Mouse (Mus musculus) thymus, postnatal 4 days (tissue): ENCODE data around the gene Gm21095.
"Not testable (repeated sequence)": the region's sequence is repeated elsewhere in the genome, so short reads cannot be mapped to it uniquely, and the experiment has no call there.

Source experiments
- DNase-seq: peaks from one replicate; pipeline ENCODE4 v3.0.0; 2021

Gm21095 gene

DNA sequence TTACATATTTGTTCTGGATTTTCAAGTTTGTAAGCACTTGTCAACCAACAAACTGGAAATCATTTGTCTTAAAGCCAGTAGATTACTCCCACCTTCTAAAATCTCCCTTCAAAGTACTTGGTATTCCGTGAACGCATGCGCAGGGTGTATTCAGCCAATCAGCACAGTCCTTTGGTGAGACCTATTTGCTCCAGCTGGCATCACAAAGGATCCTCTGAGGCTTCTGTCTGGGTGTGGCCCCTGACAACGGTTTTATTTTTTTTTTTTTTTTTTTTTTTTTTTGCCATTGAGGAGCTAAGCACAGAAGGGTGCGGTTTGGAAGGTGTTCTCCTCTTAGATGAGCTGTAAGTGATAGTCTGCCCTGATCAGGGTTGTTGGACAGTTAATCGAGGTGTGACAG, at the start of gene Gm21095:
TSS of gene Gm21095 (plus strand) at position 301 of the 400 bp plus-strand sequence.
- DNase-seq: not testable (repeated sequence)
